Mouse (Mus musculus): ENCODE measurements around the gene Kcne2.

GRCm38 (mm10) chr16:92324309-92325061, 32.3 kb downstream of the Kcne2 start:
- no peak for TF ChIP-seq CTCF (IDR thresholded peaks at IDR 0.05)
- TF ChIP-seq EP300 (IDR thresholded peaks at IDR 0.05), result no peak

All from lung, postnatal 0 days (tissue).